Mouse (Mus musculus) frontal cortex, postnatal 25 days (tissue): Measurements from ENCODE around the gene Pum3.

ENCODE experiments used
- DNase-seq, 2 experiments: peaks; one replicate each; pipeline ENCODE4 v3.0.0; 2022; ENCODE audit warnings: low spot score in 2 of 2

Gene Pum3

DNA sequence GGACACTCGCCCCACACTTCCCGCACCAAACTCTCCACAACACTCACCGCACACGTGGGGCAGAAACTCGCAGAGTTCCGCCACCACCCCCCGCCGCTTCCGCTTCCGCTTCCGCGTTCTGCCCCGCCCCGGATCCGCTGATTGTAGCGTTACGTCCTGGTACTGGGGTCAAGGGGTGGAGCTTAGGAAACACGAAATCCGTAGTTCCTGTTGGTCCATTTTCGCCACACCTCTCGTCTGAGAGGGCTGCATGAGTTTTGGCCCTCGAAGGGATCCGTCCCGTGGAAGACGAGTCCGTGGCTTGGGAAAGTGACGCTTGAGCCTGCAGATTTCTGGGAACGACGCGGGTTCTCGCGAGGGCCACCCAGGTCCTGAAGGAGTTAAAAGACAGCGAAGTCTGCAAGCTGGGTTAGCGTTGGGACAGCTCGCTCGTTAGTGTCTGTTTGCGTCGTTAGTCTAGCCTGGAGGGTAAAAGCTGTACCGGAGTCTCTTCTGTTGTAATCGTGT is at the start of gene Pum3:
Pum3 (minus strand) TSS at position 81 of the 507 bp plus-strand sequence.
- peak; percentile 97 to 98 for DNase-seq

DNA sequence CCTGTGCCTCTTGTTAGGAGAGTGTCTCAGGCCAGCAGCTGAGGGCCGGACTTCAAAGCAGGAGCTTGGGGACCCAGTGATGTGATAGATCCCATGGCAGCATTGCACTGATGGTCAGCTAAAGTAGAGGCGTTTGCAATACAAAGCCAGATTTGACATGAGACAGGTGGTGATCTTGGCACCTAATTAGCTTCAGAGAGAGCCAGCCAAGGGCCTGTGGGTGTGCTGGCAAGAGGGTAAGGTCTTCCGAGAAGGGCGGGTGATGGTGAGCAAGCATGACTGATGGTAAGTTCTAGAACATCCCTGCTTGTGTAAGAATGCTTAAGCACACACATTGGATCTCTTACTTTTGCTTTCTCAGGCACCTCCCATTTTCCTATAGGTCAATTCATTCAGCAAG is 37.1 kb upstream of the Pum3 start:
- DNase-seq = no peak

DNA sequence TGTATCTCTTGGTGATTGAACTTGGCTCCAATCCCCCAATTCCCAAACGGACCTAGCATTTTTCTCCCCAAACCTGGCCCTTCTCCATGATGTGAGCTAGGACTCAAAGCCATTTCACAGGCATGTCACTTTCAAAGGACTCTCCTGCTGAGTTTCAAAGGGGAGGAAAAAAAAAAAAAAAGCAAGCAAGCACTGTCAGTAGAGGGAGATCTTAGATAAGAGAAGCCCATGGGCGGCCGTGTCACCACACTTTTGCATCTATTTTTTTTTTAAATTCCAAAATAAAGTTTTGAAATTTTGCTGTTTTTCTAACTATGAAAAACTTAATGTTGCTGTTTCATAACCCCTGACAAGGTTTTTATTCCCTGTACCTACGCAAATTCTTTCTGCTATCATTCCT is 33.0 kb upstream of the Pum3 start:
- DNase-seq = no peak

DNA sequence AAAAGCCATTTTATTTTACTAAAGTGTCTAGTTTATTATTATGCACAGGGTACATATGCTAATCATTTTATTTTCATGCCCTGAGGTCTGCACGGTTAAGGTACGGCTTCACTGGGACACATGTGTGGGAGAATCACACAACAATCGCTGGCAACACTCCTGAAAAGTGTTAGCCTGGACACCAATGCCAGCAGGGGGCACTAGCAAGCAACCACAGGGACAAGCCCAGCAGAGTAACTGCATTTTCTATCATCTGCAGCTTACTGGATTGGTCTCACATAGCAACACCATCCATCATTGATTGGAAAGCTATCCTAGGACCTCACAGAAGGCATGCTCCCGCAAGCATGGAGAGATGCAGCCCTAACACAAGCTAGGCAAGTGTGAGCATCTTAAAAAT is 20.8 kb upstream of the Pum3 start:
- DNase-seq = peak; percentile 33 to 69

DNA sequence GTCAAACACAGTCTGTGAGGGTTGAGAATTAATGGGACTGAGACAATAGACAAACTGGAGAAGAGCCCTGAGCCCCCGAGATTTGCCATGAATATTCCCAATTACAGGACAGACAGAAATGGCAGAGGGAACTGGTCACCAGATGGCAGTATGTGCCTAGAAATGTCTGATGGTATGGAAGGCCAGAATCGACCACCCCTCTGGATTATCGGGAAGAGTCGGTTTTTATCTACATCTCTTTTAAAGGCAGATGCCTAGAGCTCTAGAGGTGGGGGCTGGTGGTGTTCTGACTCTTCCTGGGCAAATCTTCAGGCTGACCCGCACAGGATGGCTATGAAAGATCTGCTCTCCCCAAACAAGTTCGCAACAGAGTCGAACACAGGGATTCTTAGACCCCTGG is 17.9 kb upstream of the Pum3 start:
- peak in 1 of 2 experiments; percentile 30 for DNase-seq

DNA sequence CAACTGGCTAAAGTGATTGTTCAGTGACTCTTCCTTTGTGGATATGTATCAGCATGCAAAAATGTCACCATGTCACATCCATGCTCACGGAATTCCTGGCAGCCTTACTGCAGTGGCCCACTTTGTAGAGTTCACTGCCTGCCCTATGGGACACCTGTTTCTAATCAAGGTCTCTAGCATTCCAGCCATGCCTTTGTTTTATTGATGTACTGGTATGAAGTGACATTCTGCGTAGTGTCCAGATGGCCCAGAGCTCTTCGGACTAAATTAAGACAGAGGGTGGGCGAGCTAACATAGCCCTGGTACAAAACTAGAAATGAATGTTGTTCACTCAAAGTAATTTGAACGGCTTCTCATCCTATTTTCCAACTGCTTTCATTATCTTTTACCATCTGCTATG is 11.5 kb upstream of the Pum3 start:
- DNase-seq = no peak

DNA sequence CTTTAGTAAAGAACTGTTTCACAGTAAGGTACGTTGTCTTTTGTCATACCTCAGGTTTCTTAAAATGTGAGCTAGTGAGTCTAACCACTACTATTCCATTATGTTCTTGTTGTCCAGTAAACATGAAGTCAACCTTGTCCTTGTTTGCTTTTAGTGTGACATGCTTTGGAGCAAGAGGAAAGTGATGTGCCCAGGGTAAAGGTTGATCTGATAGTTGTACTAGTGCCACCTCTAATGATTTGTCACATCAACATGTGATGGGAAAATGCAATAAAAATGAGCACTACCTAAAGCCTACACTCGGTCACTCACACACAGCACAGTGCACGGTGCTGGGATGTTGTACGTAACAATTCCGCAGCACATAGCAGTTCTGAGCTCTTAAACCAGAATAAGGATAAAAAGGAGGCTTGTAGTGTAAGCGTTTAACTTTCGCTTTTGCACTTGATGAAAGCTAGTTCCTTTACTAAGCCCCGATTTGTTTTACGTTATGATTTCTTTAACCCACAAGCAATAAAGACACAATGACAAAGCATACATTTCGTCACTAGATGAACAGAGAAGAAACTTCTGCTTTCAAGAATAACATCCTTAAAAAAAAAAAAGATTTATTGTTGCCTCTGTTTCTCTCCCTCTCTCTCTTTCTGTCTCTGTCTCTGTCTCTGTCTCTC is 8.5 kb upstream of the Pum3 start:
- DNase-seq = no peak

DNA sequence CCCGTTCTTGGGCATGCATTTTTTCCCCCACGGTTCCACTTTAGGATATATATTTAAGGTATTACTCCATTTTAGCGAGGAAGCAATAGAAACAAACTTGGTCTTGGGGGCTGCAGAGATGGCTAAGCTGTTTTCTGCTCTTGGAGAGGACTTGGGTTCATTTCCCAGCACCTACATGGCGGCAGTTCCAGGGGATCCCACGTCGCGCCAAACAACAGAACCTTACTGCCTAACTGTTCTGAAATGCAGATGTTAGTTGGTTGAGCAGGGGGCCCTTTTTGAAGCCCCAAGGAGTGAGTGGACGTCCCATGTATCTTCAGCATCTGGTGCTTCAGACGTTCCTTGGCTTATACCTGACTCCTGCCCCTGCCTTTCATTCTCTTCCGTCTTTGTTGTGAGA is 781 bp upstream of the Pum3 start:
- peak in 1 of 2 experiments; percentile 15 for DNase-seq

DNA sequence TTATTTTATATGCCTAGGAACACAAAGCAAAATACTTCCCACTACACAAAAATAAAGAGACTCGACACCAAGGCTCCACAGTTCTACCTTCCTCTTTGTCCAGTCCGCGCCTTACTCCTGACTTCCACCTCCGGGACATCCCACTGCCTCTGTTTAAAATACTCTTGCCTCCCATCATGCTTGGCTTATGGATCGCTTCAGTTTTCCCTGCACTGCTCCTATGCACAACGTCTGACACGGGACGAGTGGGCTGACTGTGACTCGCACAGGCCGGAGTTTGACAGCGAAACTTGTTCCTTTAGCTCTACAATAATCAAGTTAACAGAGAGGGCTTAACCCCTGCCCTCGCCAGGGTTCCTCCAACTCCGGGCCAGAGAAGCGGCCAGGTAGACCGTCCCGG is 344 bp downstream of the Pum3 start:
- no peak for DNase-seq

DNA sequence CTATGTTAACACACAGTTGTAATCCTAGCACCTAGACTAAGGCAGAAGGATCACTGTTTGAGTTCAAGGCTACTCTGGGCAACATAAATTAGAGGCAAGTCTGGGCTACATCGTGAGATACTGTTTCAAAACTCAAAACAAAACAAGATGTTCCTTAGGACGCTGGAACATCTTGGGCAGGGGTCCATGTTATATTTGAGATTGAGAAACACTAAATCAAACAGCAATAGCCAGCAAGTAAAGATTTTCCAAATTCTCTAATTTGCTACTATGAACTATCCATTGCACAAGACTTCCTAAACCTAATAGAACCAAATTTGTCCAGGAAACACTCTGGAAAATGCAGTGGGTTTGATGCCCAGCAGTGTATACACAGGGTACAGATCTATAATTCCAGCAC is 1.8 kb downstream of the Pum3 start:
- DNase-seq = no peak

DNA sequence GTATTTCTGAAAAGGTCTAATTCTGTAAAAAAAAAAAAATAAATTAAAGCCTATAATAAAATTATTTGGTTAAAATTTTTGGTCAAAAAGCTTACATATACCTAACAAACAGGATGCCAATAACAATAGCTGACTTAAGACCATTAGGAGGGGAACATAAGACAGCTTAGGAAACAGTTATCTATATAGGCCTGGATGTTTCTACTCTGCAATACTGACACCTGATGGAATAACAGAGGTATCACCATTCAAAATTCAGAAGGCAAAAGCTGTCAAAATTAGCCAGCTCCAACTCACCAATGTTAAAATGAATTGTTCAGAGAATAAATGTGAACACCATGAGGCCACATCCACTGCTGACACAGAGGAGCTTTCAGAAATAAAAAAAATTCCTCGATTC is 3.2 kb downstream of the Pum3 start:
- DNase-seq = no peak

DNA sequence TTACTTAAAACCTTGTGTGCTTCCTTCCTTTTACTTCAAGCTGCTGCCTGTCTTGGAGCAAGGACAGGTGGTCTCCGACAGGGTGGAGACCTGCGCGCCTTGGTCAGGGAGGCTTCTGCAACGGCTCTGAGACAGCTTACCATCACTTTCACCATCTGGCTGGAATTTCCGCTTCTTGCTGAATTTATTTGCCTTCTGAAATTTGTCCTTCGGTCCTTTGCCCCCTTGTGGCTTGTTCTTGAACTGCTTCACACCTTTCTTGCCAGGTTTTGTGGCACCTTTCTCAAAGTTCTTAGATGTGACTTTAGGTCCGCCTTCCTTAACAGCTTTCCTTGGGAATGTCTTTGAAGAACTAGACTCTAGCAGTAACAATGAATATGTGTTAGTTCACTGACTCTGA is 4.0 kb downstream of the Pum3 start:
- DNase-seq = peak; percentile 30 to 43

DNA sequence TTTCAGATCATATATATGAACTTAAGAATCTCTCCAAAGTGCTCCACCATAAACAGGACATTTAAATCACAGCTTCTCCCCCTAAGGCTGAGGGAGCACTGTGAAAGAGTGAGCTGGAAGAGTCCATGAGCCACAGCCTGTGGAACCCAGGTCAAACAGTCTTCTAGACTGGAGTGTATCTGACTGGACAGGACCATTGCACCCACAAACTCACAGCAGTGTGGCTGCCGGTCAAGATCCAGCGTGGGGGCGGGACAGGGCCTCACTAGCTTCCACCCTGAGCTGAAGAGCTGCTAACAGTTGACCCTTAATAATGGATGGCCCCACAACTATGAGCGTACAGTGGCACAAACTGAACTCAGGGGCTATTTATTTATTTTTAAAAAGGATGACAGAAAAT is 12.2 kb downstream of the Pum3 start:
- no peak for DNase-seq

DNA sequence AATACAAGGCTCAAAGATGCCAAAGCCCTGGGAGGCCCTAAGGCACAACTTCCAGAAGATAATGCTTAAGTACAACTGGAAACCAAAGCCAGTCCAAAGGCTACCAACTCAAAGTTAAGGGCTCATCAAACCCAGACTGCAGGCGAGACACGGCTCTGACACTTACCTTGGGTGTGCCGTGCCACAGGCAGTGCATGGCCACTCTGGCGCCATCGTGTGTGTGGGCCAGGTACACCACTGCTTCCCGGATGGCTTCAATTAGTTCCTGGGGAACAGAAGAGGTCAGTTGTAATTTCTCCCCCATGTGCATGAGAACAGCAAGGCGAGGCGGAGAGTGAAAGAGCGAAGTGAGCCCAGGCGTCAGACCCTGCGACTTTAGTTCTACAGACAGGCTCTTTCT is 13.1 kb downstream of the Pum3 start:
- DNase-seq = peak; percentile 16 to 23

DNA sequence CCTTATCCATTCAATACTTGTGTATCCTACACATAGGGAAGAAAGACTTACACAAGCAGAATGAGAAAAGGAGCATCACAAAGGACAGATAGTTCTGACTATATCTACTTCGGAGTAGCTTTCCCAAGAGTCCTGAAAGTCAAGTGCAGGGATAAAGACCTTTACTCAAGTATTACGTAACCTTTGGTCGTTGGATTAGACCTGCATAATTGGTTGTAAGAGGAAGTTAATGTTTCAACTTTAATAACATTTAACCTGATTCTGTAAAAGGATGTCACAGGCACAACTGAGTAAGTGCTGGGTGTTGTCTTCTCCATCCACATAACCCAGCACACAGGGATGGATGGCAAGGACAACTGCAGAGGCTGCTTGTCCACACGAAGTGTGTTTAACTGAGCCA is 18.3 kb downstream of the Pum3 start:
- no peak for DNase-seq

DNA sequence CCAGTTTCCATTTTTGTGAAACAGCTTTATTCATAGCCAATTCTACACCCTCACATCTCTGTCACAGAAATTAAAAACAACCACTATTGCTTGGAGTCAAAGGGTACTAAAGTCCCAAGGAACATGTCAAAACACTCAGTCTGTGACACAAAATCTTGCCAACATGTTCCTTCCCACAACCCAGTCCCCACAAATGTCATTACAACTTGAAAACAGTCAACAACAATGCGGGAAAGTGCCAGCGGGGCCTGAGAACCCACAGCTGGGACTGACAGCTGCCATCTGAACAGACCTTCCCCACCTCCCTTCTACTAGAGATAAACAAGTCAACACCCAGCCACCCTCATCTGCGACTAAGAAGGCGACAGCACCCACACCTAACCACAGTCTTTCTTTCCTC is 18.9 kb downstream of the Pum3 start:
- no peak for DNase-seq

DNA sequence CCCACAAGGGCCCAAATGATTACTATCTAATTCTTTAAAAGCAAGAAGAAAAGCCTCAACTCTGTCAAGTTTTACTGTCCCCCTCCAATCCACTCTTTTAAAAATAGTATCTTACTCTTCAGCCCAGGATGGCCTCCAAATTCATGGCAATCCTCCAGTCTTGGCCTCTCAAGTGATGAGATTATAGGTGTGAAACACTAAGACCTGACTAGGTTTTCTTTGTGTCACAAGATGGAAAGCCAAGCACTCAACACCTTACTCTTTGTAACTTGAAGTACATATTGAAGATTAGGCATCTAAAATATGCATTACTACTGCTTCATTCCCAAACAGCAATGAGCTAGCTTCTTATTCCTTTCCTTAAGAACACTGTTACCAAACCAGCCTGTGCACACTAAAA is 19.8 kb downstream of the Pum3 start:
- DNase-seq = no peak

DNA sequence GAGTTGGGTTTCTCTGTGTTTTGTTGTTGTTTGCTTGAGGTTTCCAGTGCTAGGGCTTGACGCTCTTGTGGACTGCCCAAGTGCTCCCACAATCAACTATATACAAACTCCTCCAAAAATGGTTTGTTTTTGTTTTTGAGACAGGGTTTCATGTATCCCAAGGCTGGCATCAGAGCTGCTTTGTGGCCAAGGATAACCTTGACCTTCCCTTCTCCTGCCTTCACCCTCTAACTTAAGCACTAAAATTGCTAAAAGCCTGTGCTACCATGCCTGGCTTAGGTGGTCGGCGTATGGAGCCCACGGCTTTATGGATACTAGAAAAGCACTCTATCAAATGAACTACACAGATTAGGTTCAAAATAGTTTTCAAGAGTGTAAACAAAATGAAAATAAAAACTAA is 20.4 kb downstream of the Pum3 start:
- no peak for DNase-seq

DNA sequence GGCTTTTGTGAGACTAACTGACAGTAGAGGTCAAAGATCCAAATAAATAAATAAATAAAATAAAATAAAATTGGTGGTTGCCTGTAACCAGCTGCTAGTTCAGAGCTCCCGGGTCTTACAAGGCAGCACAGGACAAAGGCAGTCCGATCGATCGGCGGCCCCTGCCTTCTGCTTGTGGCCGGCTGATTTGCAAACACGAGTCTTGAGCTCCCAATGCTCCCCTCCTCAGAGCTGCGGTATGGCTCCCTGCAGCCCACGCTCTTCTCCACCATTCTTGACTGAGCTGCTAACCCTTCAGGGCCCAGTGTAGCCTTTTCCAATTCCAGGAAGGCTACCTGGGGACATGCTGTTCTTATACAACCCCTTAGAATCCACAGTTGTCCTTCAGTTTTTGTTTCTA is 31.8 kb downstream of the Pum3 start:
- DNase-seq = no peak

DNA sequence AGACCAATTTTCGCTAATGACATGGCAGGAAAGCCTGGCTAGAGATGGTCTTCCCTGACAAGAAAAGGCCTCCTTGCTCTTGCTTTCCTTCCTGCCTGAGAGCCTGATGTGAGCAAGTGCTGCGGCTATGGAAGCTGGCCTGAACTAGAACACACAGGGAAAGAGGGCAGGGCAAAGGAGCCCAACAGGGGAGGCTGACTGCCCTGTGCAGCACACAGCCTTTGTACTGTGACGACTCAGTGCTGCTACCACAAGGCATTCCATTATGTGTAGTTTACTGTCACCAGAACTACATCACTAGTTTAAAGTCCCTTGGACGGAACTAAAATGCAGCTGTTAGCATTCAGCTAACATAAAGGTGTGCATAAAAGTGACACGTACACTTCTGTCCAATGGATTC is 32.4 kb downstream of the Pum3 start:
- DNase-seq = no peak

DNA sequence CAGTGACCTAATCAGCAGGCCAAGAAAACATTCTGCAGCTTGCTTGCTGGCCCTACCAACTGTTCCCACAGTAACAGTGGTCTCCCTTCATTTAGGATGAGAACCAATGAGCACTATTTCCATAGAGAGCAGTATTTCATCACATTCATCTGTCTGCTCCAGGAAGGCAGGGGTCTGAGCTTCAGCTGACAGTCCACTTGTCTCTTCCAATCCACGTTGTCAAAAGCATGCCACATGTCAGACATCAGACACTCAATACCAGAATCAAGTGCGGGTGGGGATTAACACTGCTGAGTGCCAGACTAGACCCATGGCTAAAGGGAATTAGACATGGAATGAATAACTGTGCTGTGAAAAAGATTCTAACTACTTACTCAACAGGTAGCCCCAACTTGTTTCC is 32.9 kb downstream of the Pum3 start:
- no peak for DNase-seq

DNA sequence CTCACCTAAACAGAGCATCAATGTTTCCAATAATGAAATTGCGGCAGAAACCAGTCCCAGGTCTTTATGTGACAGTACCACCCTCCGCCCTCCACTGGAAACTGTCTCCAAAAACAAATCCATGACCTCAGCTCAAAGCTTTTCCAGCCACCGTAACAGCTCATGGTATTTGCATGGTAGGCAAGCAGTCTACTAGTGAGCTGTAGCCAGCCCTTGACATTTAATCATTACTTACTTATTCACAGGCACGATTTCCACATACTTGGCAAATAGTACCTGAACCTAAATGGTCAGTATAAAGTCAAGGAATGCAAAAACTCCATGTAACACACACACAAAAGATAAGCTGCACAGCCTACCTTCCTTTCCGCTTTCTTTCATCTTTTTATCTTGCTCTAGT is 33.7 kb downstream of the Pum3 start:
- no peak for DNase-seq

DNA sequence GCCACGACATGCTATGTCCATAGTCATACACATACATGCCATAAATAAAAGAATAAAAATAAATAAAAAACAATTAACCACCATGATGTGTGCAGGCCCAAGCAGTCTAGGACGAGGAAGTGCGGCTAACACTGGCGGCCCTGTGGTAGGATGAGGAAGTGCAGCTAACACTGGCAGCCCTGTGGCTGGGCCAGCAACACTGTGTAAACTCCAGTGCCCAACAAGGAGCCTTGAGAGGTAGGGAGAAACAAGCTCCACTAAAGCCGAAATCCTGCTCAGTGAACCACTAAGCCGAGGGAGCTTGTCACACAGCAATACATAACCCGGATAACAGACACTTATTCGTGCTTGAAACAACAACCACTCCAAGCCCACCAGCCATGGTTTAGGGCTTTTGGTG is 34.1 kb downstream of the Pum3 start:
- DNase-seq = no peak

DNA sequence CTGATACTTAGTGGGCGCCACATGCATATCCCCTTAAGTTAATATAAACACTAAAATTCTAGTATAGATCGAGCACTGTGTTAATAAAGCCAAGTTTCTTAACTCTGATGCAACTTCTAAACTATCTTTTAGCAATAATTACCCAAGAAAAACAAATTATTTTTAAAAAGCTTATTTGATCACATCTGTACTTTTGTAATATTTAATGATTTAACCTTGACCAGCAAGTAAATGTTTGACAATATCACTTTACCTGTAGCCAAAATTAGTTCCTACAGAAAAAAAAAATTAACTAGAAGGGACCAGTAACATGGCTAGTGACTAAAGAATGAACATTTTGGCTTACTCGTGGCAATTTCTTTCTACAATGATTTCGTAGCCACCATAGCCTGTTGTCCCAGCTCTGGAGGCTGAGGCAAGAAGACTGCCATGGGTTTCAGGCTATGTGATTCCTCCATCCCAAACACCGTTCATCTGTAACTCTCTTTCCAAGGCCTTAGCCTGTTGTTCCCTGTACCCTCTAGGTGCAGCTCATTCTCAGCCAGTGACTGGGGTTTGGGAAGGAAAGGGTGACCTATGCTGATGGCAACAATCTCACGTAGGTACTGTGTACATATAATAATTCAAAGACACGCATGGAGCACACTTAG is 35.2 kb downstream of the Pum3 start:
- no peak for DNase-seq
